Mouse (Mus musculus) hindbrain, embryonic 16.5 days (tissue): ENCODE data around the gene Hist1h3i. TPM values are rescaled to one million over a fixed set of nuclear protein-coding genes. Genes with fewer than 3 reads are reported as not detected.
"Not testable (repeated sequence)": the region's sequence is repeated elsewhere in the genome, so short reads cannot be mapped to it uniquely, and the experiment has no call there.

Experiments
- ATAC-seq: fragments of 200-750 bp; cut with Nextera tagmentation; 2 replicates; pipeline ENCODE4 v1.8.0; 2017; ENCODE audit warnings: moderate TSS enrichment, moderate library complexity
- H3K27ac ChIP-seq: fragments of 300-500 bp; sonication (generic); 2 replicates; pipeline ENCODE4 v1.5.1; 2014; ENCODE audit warnings: low read depth, mild to moderate bottlenecking, control low read depth, low read length, moderate library complexity
- H3K27me3 ChIP-seq: fragments of 300-500 bp; sonication (generic); replicated peaks from 2 replicates; pipeline ENCODE4 v1.6.1; 2014; ENCODE audit warnings: low read length; ENCODE audit not compliant: control insufficient read depth, insufficient read depth
- H3K36me3 ChIP-seq: fragments of 300-500 bp; sonication (generic); 2 replicates; pipeline ENCODE4 v1.6.1; 2014; ENCODE audit warnings: mild to moderate bottlenecking, low read length, moderate library complexity, mixed read lengths; ENCODE audit not compliant: control insufficient read depth, insufficient read depth
- H3K4me1 ChIP-seq: fragments of 300-500 bp; sonication (generic); 2 replicates; pipeline ENCODE4 v1.6.1; 2014; ENCODE audit warnings: low read depth, low read length; ENCODE audit not compliant: control insufficient read depth, insufficient read depth
- H3K4me2 ChIP-seq: fragments of 300-500 bp; sonication (generic); 2 replicates; pipeline ENCODE4 v1.6.1; 2014; ENCODE audit warnings: mild to moderate bottlenecking, low read length, control low read depth, moderate library complexity
- H3K4me3 ChIP-seq: fragments of 300-500 bp; sonication (generic); 2 replicates; pipeline ENCODE4 v1.5.1; 2014; ENCODE audit warnings: mild to moderate bottlenecking, low read length, control low read depth, moderate library complexity
- H3K9ac ChIP-seq: fragments of 300-500 bp; sonication (generic); 2 replicates; pipeline ENCODE4 v1.6.1; 2014; ENCODE audit warnings: low read depth, mild to moderate bottlenecking, control low read depth, low read length, moderate library complexity
- H3K9me3 ChIP-seq: fragments of 300-500 bp; sonication (generic); 2 replicates; pipeline ENCODE4 v1.6.1; 2014; ENCODE audit warnings: mild to moderate bottlenecking, low read length, moderate library complexity; ENCODE audit not compliant: control insufficient read depth
- WGBS: fragments of 180-500 bp; shearing (Covaris S2); extraction: QIAGEN DNeasy Blood & Tissue Kit; methylation state at CpG from one replicate; pipeline ENCODE4 v1.1.7; 2014; 5-methylcytosine and 5-hydroxymethylcytosine counted together
- polyA plus RNA-seq: library from polyadenylated mRNA; unstranded; fragments of >200 nt; fragmentation: Nextera tagmentation; extraction: Ambion mirVana; gene quantifications from 2 replicates; pipeline ENCODE4 v1.2.1, GENCODE M21; 2015

The Hist1h3i gene
- polyA plus RNA-seq, 1 experiment from 2014 or later = 19.4 TPM

DNA sequence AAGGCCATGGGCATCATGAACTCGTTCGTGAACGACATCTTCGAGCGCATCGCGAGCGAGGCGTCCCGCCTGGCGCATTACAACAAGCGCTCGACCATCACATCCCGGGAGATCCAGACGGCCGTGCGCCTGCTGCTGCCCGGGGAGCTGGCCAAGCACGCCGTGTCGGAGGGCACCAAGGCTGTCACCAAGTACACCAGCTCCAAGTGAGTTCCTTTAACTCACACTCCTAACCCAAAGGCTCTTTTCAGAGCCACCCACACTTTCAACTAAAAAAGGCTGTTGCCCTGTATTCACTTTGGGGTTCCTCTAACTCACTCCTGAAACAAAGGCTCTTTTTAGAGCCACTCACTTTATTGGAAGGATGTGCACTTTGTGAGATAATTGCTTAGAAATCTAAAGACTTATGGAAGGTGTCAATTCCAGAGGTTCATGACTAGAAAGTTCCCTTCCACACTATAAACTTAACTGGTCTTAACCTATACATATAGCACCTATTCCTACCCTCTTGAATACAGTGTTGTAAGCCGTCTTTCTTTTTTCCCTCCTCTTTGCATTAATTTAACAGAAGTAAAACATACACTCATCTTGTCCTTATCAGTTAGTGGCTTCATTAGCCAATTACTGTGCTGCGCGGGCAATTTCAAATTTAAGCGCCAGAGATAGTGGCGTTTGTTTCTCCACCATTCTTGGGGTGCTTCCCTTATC lies 28.7 kb downstream of the Hist1h3i start:
- Histone ChIP-seq H3K4me1 (peaks cover 13% of the 10 kb centered on the region), H3K27ac (peak overlapping the region; percentile 77), H3K4me2 (peak overlapping the region; percentile 82), H3K9ac (peak overlapping the region; percentile 43), H3K4me3 (peak overlapping the region; percentile 48)
- ATAC-seq, H3K9me3 ChIP-seq, H3K36me3 ChIP-seq, H3K27me3 ChIP-seq: not testable (repeated sequence)
- under 1% methylated on average over 15 of the region's 26 CpGs for WGBS

DNA sequence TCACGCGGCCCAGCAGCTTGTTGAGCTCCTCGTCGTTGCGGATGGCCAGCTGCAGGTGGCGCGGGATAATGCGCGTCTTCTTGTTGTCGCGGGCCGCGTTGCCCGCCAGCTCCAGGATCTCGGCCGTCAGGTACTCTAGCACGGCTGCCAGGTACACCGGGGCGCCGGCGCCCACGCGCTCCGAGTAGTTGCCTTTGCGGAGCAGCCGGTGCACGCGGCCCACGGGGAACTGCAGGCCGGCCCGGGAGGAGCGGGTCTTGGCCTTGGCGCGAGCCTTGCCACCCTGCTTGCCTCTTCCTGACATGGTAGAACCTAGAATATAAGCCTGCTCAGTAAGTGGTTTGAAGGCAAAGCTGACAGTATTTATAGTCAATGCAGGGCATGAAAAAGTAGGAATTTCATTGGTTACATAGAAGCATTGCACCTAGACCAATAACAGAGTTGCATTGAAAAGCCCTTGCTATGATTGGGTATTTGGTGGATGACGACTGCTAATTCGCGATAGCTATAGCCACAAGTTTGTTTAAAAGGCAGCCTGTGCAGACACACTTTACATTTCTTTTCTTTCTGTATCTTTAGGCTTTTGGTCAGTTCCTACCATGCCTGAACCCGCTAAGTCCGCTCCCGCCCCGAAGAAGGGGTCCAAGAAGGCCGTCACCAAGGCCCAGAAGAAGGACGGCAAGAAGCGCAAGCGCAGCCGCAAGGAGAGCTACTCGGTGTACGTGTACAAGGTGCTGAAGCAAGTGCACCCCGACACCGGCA lies 29.5 kb downstream of the Hist1h3i start, which contains the start of the genes Hist1h2ak and Hist1h2bn:
Gene Hist1h2ak (minus strand): TSS at position 304 of the 762 bp plus-strand sequence.
Gene Hist1h2bn (plus strand): TSS at position 600 of the 762 bp plus-strand sequence.
- not testable (repeated sequence) for H3K36me3 ChIP-seq, H3K27me3 ChIP-seq, H3K9me3 ChIP-seq
- Histone ChIP-seq H3K4me2 (peak within 1 kb of the TSS; percentile 82), H3K4me1 (peaks cover 18% of the 10 kb centered on the region), H3K27ac (peak within 1 kb of the TSS; percentile 88), H3K9ac (peak within 1 kb of the TSS; percentile 63), H3K4me3 (peak within 1 kb of the TSS; percentile 48)
- under 1% methylated on average over 35 of the region's 50 CpGs for WGBS
- ATAC-seq = peak; percentile 97

DNA sequence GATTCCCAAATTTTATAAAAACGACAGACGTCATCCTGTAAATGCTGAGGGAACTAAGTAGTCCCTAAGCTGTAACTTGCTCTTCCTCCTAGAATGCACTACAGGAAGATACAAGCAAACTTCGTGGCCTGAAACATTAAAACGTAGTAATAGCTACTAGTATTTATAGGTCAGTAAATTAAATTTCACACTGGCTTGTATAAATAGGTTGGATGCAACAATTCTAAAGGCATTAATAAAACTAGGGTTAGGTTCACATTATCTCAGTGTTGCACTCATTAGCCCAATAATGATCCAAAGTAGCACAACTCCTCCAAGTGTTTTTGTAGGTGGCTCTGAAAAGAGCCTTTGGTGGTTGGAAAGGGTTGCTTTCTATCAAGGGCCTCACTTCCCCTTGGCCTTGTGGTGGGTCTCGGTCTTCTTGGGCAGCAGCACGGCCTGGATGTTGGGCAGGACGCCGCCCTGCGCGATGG lies 30.1 kb downstream of the Hist1h3i start:
- Histone ChIP-seq H3K27me3 (no peaks in the 10 kb centered on the region), H3K4me3 (peak overlapping the region; percentile 48), H3K27ac (peak overlapping the region; percentile 88), H3K4me2 (peak overlapping the region; percentile 82), H3K36me3 (no peaks in the 10 kb centered on the region), H3K9me3 (no peaks in the 10 kb centered on the region), H3K9ac (peak overlapping the region; percentile 63), H3K4me1 (peaks cover 18% of the 10 kb centered on the region)
- WGBS = 4% methylated on average over 10 of the region's 10 CpGs
- ATAC-seq = no peak

DNA sequence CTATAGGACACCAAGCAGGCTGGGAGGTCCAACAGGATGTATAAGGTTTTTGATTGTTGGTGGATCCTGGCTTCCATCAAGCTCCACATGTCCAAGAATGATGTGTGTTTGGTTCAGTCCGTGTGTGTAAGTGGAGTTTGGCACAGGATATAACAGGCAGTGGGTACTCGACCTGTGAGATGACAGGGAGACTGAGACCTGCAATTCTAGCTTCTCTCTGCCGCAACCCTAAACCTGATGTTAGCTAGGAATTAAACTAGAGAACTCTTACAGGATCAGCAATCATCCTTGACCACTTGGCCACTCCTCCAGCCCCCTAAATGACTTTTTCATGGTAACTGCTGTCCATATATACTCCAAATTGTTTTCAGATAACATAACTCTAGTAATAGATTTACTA lies 30.8 kb downstream of the Hist1h3i start:
- no peak overlapping the region for H3K4me2 ChIP-seq
- H3K4me1 ChIP-seq = peaks cover 18% of the 10 kb centered on the region
- H3K36me3 ChIP-seq = no peaks in the 10 kb centered on the region
- no peak overlapping the region for H3K9ac ChIP-seq
- no peaks in the 10 kb centered on the region for H3K9me3 ChIP-seq
- 50% methylated on average over 3 of the region's 3 CpGs for WGBS
- no peaks in the 10 kb centered on the region for H3K27me3 ChIP-seq
- no peak overlapping the region for H3K4me3 ChIP-seq
- no peak for ATAC-seq
- no peak overlapping the region for H3K27ac ChIP-seq

DNA sequence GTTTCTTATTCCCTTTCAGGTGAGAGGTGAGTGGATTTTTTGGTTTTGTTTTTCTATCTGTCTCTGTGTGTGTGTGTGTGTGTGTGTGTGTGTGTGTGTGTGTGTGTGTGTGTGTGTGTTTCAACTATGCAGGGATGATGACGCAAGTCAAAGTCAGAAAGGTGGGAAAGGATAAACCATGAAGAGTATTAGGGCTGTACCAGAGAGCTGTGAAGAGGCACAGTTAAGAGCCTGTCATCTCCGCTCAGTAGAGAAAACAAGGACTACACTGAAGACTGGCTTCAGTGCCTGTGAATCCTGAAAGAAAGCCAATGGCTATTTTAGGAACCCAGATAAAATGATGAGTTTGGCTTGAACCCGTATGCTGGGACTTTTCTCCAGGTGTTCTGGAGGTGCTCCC lies 31.3 kb downstream of the Hist1h3i start:
- 80% methylated on average over 3 of the region's 3 CpGs for WGBS
- no peak overlapping the region for H3K4me2 ChIP-seq

DNA sequence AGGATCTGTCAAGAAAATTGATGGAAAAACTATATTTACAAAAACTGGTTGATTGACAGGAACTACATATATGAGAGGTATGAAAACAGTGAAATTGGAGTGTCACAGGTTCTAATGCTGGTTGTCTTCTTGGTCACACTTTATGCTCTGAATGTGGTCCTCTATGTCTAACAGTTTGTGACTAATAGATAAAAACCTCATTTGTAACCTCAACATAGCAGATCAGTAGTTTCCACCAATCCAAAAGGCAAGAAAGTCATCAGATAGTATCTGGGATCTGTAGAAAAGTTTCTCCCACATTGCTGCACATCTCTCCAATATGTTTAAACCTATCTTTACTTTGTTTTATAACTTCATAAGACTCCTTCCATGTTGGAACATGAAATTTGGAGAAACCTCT lies 31.8 kb downstream of the Hist1h3i start:
- Histone ChIP-seq H3K9me3 (no peaks in the 10 kb centered on the region), H3K4me2 (no peak overlapping the region), H3K36me3 (no peaks in the 10 kb centered on the region), H3K9ac (no peak overlapping the region), H3K27me3 (no peaks in the 10 kb centered on the region), H3K4me3 (no peak overlapping the region), H3K27ac (no peak overlapping the region), H3K4me1 (peaks cover 18% of the 10 kb centered on the region)
- ATAC-seq = no peak

More for the DNA sequence above, 31.3 kb downstream of the Hist1h3i start:
- H3K4me3 ChIP-seq = no peak overlapping the region
- ATAC-seq = no peak
- H3K4me1 ChIP-seq = peaks cover 18% of the 10 kb centered on the region
- no peaks in the 10 kb centered on the region for H3K36me3 ChIP-seq
- no peak overlapping the region for H3K27ac ChIP-seq
- H3K27me3 ChIP-seq = no peaks in the 10 kb centered on the region
- H3K9ac ChIP-seq = no peak overlapping the region
- no peaks in the 10 kb centered on the region for H3K9me3 ChIP-seq

DNA sequence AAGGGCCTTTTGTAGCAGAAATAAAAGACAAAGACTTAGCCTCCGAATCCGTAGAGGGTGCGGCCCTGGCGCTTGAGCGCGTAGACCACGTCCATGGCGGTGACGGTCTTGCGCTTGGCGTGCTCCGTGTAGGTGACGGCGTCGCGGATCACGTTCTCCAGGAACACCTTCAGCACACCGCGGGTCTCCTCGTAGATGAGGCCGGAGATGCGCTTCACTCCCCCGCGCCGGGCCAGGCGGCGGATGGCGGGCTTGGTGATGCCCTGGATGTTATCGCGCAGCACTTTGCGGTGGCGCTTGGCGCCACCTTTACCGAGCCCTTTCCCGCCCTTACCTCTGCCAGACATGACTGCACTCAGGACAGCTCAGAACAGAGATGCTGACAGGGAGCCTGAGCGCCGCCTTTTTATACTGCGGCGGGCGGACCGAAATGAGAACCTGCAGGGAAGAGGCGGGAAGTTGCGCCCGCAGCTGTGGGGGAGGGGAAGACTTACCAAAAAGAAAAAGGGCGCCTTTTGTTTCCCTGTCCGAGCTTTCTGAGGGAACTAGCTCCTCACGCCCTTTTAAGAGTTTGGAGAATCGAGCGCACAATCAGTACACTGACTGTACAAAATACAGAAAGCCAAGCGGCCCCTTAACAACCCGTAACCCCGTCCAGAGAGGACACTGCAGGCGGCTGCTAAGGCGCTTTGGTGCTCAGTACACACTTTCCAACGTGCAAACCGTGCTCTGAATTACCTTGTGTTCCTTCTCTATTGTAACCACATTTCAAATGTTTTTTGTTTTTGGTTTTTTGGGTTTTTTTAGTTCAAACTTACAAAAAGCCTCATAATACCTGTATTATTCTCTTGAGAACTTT lies 32.8 kb downstream of the Hist1h3i start, which contains the start of gene Hist1h4k:
Gene Hist1h4k (minus strand): TSS at position 347 of the 859 bp plus-strand sequence.
- H3K9ac ChIP-seq = peak within 1 kb of the TSS; percentile 60
- peak within 1 kb of the TSS; percentile 48 for H3K4me3 ChIP-seq
- WGBS = under 1% methylated on average over 39 of the region's 56 CpGs
- not testable (repeated sequence) for H3K27me3 ChIP-seq, H3K36me3 ChIP-seq, H3K9me3 ChIP-seq
- ATAC-seq = peak; percentile 92
- H3K4me1 ChIP-seq = peaks cover 18% of the 10 kb centered on the region
- peak within 1 kb of the TSS; percentile 78 for H3K4me2 ChIP-seq
- peak within 1 kb of the TSS; percentile 79 for H3K27ac ChIP-seq

DNA sequence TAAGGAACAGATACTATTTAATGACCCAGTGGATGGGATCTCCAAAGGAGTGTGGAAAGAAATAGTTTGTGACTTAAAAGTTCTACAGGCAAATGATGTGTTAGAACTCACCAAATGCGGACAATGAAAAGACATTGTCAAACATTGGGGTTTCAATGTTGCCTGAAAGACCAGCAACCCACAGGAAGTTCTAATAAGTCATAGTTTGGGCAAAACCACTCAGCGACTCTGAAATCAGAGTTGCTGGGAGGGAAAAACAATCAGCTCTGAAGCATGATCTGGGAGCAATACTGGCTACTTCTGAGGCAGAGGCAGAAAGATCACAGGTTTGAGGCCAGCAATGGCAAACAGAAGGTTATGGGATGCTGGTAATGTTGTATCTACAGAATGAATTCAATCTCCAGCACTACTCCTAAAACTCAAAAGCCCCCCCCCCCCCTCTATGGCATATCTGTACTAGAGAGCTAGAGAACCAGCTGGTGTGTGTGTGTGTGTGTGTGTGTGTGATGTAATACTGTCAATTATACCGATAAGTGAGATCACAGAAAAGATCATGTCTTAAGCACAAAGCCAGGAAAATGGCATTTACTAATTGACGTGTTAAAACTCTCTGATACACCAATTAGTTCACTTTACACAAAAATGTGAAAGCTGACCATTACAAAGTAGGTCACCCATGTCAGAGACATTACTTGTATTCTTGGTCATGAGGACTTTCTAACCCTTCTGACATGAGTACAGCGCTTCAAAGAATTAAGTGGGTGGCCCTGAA lies 33.6 kb downstream of the Hist1h3i start:
- no peaks in the 10 kb centered on the region for H3K36me3 ChIP-seq
- peak overlapping the region; percentile 48 for H3K4me3 ChIP-seq
- peak overlapping the region; percentile 60 for H3K9ac ChIP-seq
- peak overlapping the region; percentile 78 for H3K4me2 ChIP-seq
- ATAC-seq = no peak
- WGBS = 4% methylated on average over 5 of the region's 5 CpGs
- H3K4me1 ChIP-seq = peaks cover 15% of the 10 kb centered on the region
- peak overlapping the region; percentile 70 for H3K27ac ChIP-seq
- H3K27me3 ChIP-seq = no peaks in the 10 kb centered on the region
- H3K9me3 ChIP-seq = no peaks in the 10 kb centered on the region
